Mouse (Mus musculus) liver, postnatal 0 days (tissue): ENCODE data around the gene Msi1.

Experiments used
- CTCF ChIP-seq: sonication (generic); IDR thresholded peaks from 2 replicates; pipeline ENCODE4 v1.5.1; 2016; ENCODE audit warnings: antibody characterized with exemption, low read depth
- EP300 ChIP-seq: IDR thresholded peaks from 2 replicates; pipeline ENCODE4 v1.6.1; 2016; ENCODE audit warnings: antibody characterized with exemption, low read depth, mild to moderate bottlenecking

- peak; percentile 27 for TF ChIP-seq CTCF
- no peak for TF ChIP-seq EP300
Measured at GRCm38 (mm10) chr5:115483385-115483784, 54.0 kb downstream of the Msi1 start.
